Comparison of ENCODE assay signal across 13 mouse cellular contexts in genomic region chr11:49195819-49196322, GRCm38 (mm10). TPM values are rescaled to one million over a fixed set of nuclear protein-coding genes. Genes with fewer than 3 reads are reported as not detected.
A peak's percentile ranks its signal among the peaks of the same experiment; 100 is the strongest.
DNase-seq lines count a peak whose midpoint lies in the region; ATAC-seq and TF ChIP-seq lines count a peak whose summit lies in the region.
"Had no signal": no experiment of that assay in that cellular context is flagged by ENCODE, and none has a peak within 500 bp of the region (broad histone marks: within the 10 kb centered on the region; RNA-seq: fewer than 3 reads in every experiment).

No protein-coding gene starts in this region.

- H3K27ac ChIP-seq in kidney, adult 2 months (ENCODE audit: insufficient read depth, low read depth, low read length): peak overlapping the region; percentile 21
- no peak overlapping the region for H3K27ac ChIP-seq in kidney, embryonic 14.5 days (ENCODE audit: low read depth, low read length)
- H3K27ac ChIP-seq in lung, embryonic 15.5 days: 0 out of 2 replicates have a peak overlapping the region, but pooled peaks have one; percentile 47
- H3K27ac ChIP-seq: hindbrain, embryonic 15.5 days had no signal

- H3K4me2 ChIP-seq in kidney, embryonic 14.5 days (replicated peaks; ENCODE audit: low read depth, low read length): no peak overlapping the region
- no peak overlapping the region for H3K4me2 ChIP-seq in lung, embryonic 15.5 days
- H3K4me2 ChIP-seq: hindbrain, embryonic 15.5 days had no signal

- ATAC-seq in kidney, embryonic 14.5 days (ENCODE audit: low FRiP score, low TSS enrichment): no peak
- ATAC-seq in lung, embryonic 15.5 days (ENCODE audit: borderline replicate concordance, extremely low read depth, low FRiP score, low TSS enrichment): no peak
- ATAC-seq: forebrain, embryonic 14.5 days had no signal

- no peak overlapping the region for H3K4me3 ChIP-seq in kidney, adult 2 months (ENCODE audit: insufficient read depth, low read depth, low read length)
- no peak overlapping the region for H3K4me3 ChIP-seq in kidney, embryonic 14.5 days (ENCODE audit: low read length)
- no peak overlapping the region for H3K4me3 ChIP-seq in lung, embryonic 15.5 days
- H3K4me3 ChIP-seq: hindbrain, embryonic 15.5 days had no signal

- no peak for TF ChIP-seq POLR2A in kidney, adult 2 months (IDR thresholded peaks at IDR 0.05; ENCODE audit: low read depth, low read length)

- no peak overlapping the region for H3K9ac ChIP-seq in kidney, embryonic 14.5 days (ENCODE audit: low read depth, low read length)
- no peak overlapping the region for H3K9ac ChIP-seq in lung, embryonic 15.5 days
- H3K9ac ChIP-seq: hindbrain, embryonic 15.5 days had no signal

- H3K27me3 ChIP-seq in kidney, adult 2 months (replicated peaks; ENCODE audit: control insufficient read depth, insufficient read depth, low read length): no peaks in the 10 kb centered on the region
- no peaks in the 10 kb centered on the region for H3K27me3 ChIP-seq in kidney, embryonic 14.5 days (ENCODE audit: control insufficient read depth, insufficient read depth, low read length)
- no peaks in the 10 kb centered on the region for H3K27me3 ChIP-seq in lung, embryonic 15.5 days
- H3K27me3 ChIP-seq: hindbrain, embryonic 15.5 days had no signal

- DNase-seq in kidney, adult 2 months: peak; percentile 54
- peak; percentile 21 for DNase-seq in heart, postnatal 4 days
- DNase-seq in thymus, postnatal 36 days: peak; percentile 40 to 45
- DNase-seq in layer of hippocampus, postnatal 14 days (ENCODE audit: low spot score in 2 of 2): no peak
- DNase-seq in left cerebral cortex, adult 18-20 months (ENCODE audit: low spot score in 2 of 2): no peak
- no peak for DNase-seq in gastrocnemius, adult 18-20 months (ENCODE audit: low spot score)

- no peaks in the 10 kb centered on the region for H3K36me3 ChIP-seq in kidney, adult 2 months (ENCODE audit: control insufficient read depth, insufficient read depth, low read length)
- H3K36me3 ChIP-seq in kidney, embryonic 14.5 days (ENCODE audit: control insufficient read depth, insufficient read depth, low read length): no peaks in the 10 kb centered on the region
- no peaks in the 10 kb centered on the region for H3K36me3 ChIP-seq in lung, embryonic 15.5 days
- H3K36me3 ChIP-seq: hindbrain, embryonic 15.5 days had no signal

- H3K4me1 ChIP-seq in kidney, adult 2 months (ENCODE audit: control insufficient read depth, insufficient read depth, low read length): no peaks in the 10 kb centered on the region; the same call in 1 of the 2 replicates
- H3K4me1 ChIP-seq in kidney, embryonic 14.5 days (ENCODE audit: control insufficient read depth, insufficient read depth, low read length): no peaks in the 10 kb centered on the region
- H3K4me1 ChIP-seq in lung, embryonic 15.5 days: no peaks in the 10 kb centered on the region
- H3K4me1 ChIP-seq: hindbrain, embryonic 15.5 days had no signal

- H3K9me3 ChIP-seq in kidney, embryonic 14.5 days (ENCODE audit: control insufficient read depth, low read length): no peaks in the 10 kb centered on the region
- no peaks in the 10 kb centered on the region for H3K9me3 ChIP-seq in lung, embryonic 15.5 days
- H3K9me3 ChIP-seq: hindbrain, embryonic 15.5 days had no signal

- WGBS in kidney, adult 2 months: 69% methylated on average over 7 of the region's 7 CpGs
- WGBS in kidney, embryonic 14.5 days: 85% methylated on average over 7 of the region's 7 CpGs
- 72% methylated on average over 7 of the region's 7 CpGs for WGBS in lung, embryonic 15.5 days

- TF ChIP-seq CTCF in kidney, adult 2 months (conservative IDR thresholded peaks at IDR 0.05; ENCODE audit: insufficient read depth, insufficient read length, low read depth, low read length): 0 out of 2 replicates have a peak, but pooled peaks have one; percentile 11

RNA-seq across cellular contexts. Expression of gene Zfp62, which starts 7.2 kb away (rescaled TPM):
- polyA plus RNA-seq in kidney, adult 2 months (2012; rRNA removed): 2.0 and 2.6 TPM in 2 replicates
- polyA plus RNA-seq in kidney, embryonic 14.5 days (2014; fragmentation: Nextera tagmentation; extraction: Ambion mirVana): 27.6 and 51.1 TPM in 2 replicates
- 10 to 100 TPM; 37.2 to 37.7 TPM for total RNA-seq in heart, postnatal 4 days (2021)
- polyA plus RNA-seq in lung, embryonic 15.5 days (2015; fragmentation: Nextera tagmentation; extraction: Ambion mirVana): 37.6 and 40.3 TPM in 2 replicates
- total RNA-seq in layer of hippocampus, postnatal 14 days (2021): 10 to 100 TPM; 28.2 to 35.5 TPM
- 10 to 100 TPM; 68.9 to 78.9 TPM for total RNA-seq in left cerebral cortex, adult 18-20 months (2021)
- total RNA-seq in gastrocnemius, adult 18-20 months (2021): 10 to 100 TPM; 27.4 to 28.3 TPM

RNA-seq across cellular contexts. Expression of gene Btnl9, which starts 8.9 kb away (rescaled TPM):
- polyA plus RNA-seq in kidney, adult 2 months (2012; rRNA removed): 6.4 and 7.5 TPM in 2 replicates
- 1.6 and 3.1 TPM in 2 replicates for polyA plus RNA-seq in kidney, embryonic 14.5 days (2014; fragmentation: Nextera tagmentation; extraction: Ambion mirVana)
- 10 to 100 TPM; 38.4 to 40.3 TPM for total RNA-seq in heart, postnatal 4 days (2021)
- 0.48 and 1.1 TPM in 2 replicates for polyA plus RNA-seq in lung, embryonic 15.5 days (2015; fragmentation: Nextera tagmentation; extraction: Ambion mirVana)
- total RNA-seq in layer of hippocampus, postnatal 14 days (2021): under 1 TPM in 1 of 2 experiments, not detected in 1; 0.07 TPM
- not detected for total RNA-seq in left cerebral cortex, adult 18-20 months (2021)
- total RNA-seq in gastrocnemius, adult 18-20 months (2021): 1 to 10 TPM; 1.1 to 1.8 TPM
- total RNA-seq: midbrain, postnatal 0 days had no signal
- polyA plus RNA-seq: forebrain, embryonic 14.5 days had no signal

RNA-seq across cellular contexts. Expression of gene Olfr1394, which starts 41.7 kb away (rescaled TPM):
- polyA plus RNA-seq in kidney, adult 2 months (2012; rRNA removed): 0.02 TPM in 1 of 2 replicates, not detected in the other
- not detected in 2 replicates for polyA plus RNA-seq in kidney, embryonic 14.5 days (2014; fragmentation: Nextera tagmentation; extraction: Ambion mirVana)
- total RNA-seq in heart, postnatal 4 days (2021): not detected
- not detected in 2 replicates for polyA plus RNA-seq in lung, embryonic 15.5 days (2015; fragmentation: Nextera tagmentation; extraction: Ambion mirVana)
- not detected for total RNA-seq in layer of hippocampus, postnatal 14 days (2021)
- not detected for total RNA-seq in left cerebral cortex, adult 18-20 months (2021)
- total RNA-seq in gastrocnemius, adult 18-20 months (2021): not detected
- total RNA-seq: adrenal gland, adult 18-20 months; left cerebral cortex, postnatal 10 days; midbrain, postnatal 0 days had no signal
- polyA plus RNA-seq: forebrain, embryonic 14.5 days; hindbrain, embryonic 15.5 days; midbrain, postnatal 0 days had no signal

RNA-seq across cellular contexts. Expression of gene Mgat1, which starts 48.1 kb away (rescaled TPM):
- 157 and 198 TPM in 2 replicates for polyA plus RNA-seq in kidney, adult 2 months (2012; rRNA removed)
- polyA plus RNA-seq in kidney, embryonic 14.5 days (2014; fragmentation: Nextera tagmentation; extraction: Ambion mirVana): 43.8 and 55.3 TPM in 2 replicates
- total RNA-seq in heart, postnatal 4 days (2021): 10 to 100 TPM; 71.2 to 76.7 TPM
- polyA plus RNA-seq in lung, embryonic 15.5 days (2015; fragmentation: Nextera tagmentation; extraction: Ambion mirVana): 65.0 and 69.6 TPM in 2 replicates
- 10 to 100 TPM; 48.7 to 50.9 TPM for total RNA-seq in layer of hippocampus, postnatal 14 days (2021)
- 10 to 100 TPM; 67.9 to 77.0 TPM for total RNA-seq in left cerebral cortex, adult 18-20 months (2021)
- 10 to 100 TPM; 41.0 to 49.9 TPM for total RNA-seq in gastrocnemius, adult 18-20 months (2021)

RNA-seq across cellular contexts. Expression of gene Olfr1395, which starts 53.8 kb away (rescaled TPM):
- polyA plus RNA-seq in kidney, adult 2 months (2012; rRNA removed): not detected in 2 replicates
- polyA plus RNA-seq in kidney, embryonic 14.5 days (2014; fragmentation: Nextera tagmentation; extraction: Ambion mirVana): not detected in 2 replicates
- not detected for total RNA-seq in heart, postnatal 4 days (2021)
- not detected in 2 replicates for polyA plus RNA-seq in lung, embryonic 15.5 days (2015; fragmentation: Nextera tagmentation; extraction: Ambion mirVana)
- not detected for total RNA-seq in layer of hippocampus, postnatal 14 days (2021)
- total RNA-seq in left cerebral cortex, adult 18-20 months (2021): not detected
- total RNA-seq in gastrocnemius, adult 18-20 months (2021): not detected
- total RNA-seq: adrenal gland, adult 18-20 months; left cerebral cortex, postnatal 10 days; midbrain, postnatal 0 days had no signal
- polyA plus RNA-seq: forebrain, embryonic 14.5 days; hindbrain, embryonic 15.5 days; midbrain, postnatal 0 days had no signal

Comparison
In these comparisons a context has a peak if more than half of its experiments do, and no peak if none do; other contexts are left out.
1. DNase-seq: peak in kidney, adult 2 months (single experiment), heart, postnatal 4 days (single experiment) and thymus, postnatal 36 days (2 of 2); none in layer of hippocampus, postnatal 14 days (0 of 2), left cerebral cortex, adult 18-20 months (0 of 2) and gastrocnemius, adult 18-20 months (single experiment).
2. RNA of gene Btnl9, which starts 8.9 kb away (total RNA-seq): 38.4 to 40.3 TPM in heart, postnatal 4 days; 1.1 to 1.8 TPM in gastrocnemius, adult 18-20 months, 0.07 TPM in layer of hippocampus, postnatal 14 days and not detected in left cerebral cortex, adult 18-20 months; every median in the first group is over 10 times any median in the second.